Mouse (Mus musculus): ENCODE data around the gene Zfp446.
"Not testable (repeated sequence)": the region's sequence is repeated elsewhere in the genome, so short reads cannot be mapped to it uniquely, and the experiment has no call there.

The Zfp446 gene

GRCm38 (mm10) chr7:12977682-12978389, at the start of gene Zfp446:
Zfp446 (plus strand) TSS chr7:12977848.
- peak; percentile 89 to 97 for DNase-seq (ENCODE audit: low spot score in 2 of 2)

GRCm38 (mm10) chr7:12933615-12934140, 44.0 kb upstream of the Zfp446 start:
- DNase-seq (ENCODE audit: low spot score in 2 of 2): no peak

GRCm38 (mm10) chr7:12934808-12935207, 42.8 kb upstream of the Zfp446 start:
- no peak for DNase-seq (ENCODE audit: low spot score in 2 of 2)

GRCm38 (mm10) chr7:12937254-12937803, 40.3 kb upstream of the Zfp446 start:
- not testable (repeated sequence) for DNase-seq (ENCODE audit: low spot score in 2 of 2)

DNA sequence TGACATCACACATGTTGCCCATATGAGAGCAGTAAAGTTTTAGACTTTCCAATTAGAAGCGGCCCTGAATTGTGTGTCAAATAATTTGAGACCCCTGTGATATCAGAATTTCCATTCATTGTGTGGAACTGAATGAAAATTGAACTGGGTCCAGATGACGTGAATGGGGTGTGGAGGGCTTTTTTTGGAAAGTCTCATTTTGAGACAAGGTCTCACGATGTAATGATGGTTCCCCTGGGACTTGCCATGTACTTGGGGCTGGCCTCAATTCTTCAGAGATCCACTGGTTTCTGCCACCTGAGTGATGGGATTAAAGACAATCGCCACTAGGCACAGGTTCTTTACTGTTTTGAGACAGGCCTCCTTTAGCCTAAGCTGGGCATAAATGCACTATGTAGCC, 37.0 kb upstream of the Zfp446 start:
- no peak for DNase-seq (ENCODE audit: low spot score in 2 of 2)

DNA sequence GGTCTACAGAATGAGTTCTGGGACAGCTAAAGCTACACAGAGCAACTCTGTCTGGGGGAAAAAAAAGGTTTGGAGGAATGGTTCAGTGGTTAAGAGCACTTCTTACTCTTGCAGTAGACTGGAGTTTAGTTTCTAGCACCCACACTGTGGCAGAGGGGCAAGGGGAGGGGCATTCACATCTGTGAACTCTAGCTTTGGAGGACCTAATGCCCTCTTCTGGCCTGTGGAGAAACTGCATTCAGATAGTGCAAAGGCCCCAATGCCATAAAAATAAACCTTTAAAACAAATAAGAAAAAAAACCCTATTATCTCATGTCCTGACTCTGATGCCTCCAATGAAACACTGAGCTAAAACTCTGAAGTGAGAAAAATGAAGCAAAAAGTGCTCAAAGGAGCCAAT, 34.2 kb upstream of the Zfp446 start:
- DNase-seq (ENCODE audit: low spot score in 2 of 2): peak in 1 of 2 experiments; percentile 44

- peak; percentile 78 to 93 for DNase-seq (ENCODE audit: low spot score in 2 of 2)
Observed at GRCm38 (mm10) chr7:12949032-12949871, 28.4 kb upstream of the Zfp446 start.

- DNase-seq (ENCODE audit: low spot score in 2 of 2): no peak
Observed at GRCm38 (mm10) chr7:12949872-12950229, 27.8 kb upstream of the Zfp446 start.

DNA sequence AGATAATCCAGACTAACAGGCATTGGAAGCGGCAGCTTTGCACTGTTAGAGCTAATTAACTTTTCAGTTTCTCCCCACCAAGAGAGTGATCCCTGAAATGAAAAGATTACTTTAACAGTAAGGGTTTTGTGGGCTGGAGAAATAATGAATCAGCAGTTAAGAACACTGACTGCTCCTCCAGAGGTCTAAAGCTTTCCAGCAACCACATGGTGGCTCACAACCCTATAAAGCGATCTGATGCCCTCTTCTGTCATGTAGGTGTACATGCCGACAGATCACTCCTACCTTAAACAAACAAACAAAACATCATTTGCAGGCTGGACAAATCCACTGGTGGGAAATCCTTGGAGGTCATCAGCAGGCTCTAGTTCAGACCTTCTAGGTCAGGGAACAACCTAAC, 22.8 kb upstream of the Zfp446 start:
- no peak for DNase-seq (ENCODE audit: low spot score in 2 of 2)

DNA sequence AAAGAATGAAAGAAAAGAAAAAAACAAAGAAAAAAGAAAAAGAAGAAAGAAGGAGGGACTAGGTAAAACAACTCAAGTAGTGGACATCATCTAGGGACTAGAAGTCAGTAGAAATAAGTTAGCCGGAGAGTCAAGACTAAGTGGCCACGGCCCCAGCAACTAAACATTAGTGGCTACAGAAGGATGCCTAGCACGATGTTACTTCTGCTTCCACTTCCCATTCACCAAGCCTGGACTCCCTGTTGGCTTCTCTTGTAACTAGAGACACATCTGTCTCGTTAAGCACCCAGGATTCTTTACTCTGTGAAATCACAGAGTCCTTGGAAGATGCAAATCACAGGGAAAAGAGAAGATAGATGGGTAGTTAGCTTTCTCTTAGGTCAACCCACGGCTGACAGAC, 20.1 kb upstream of the Zfp446 start:
- no peak for DNase-seq (ENCODE audit: low spot score in 2 of 2)

DNA sequence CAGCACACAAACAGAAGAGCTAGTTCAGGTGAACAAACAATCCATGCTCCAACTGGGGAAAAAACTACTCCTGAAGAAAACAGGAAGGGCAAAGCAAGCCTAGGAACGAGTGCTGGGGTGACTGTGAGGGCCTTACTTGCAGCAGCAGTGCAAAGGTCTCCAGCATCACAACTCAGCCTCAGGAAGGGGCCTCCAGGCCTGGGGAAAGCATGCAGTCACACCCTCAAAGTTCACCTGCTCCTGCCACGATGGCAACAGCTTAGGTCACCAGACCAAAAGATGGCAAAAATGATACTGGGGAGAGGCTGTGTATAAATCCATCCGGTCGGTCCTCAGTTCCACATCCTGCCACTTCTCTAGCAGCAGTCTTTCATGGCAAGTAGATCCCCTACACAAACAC, 18.7 kb upstream of the Zfp446 start:
- DNase-seq (ENCODE audit: low spot score in 2 of 2): no peak

DNA sequence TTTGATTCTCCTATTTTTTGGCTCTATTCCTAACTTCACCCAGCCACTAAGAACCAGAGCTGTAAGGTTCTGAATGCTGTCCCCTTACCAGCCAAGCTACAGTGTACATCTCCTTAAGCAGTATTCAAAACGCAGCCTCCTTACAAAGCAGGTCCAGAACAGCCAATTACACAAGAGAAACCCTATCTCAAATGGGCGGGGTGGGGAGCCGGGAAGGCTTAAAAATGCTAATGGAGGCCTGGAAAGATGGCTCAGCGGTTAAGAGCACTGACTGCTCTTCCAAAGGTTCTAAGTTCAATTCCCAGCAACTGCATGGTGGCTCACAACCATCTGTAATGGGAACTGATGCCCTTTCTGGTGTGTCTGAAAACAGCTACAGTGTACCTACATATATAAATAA, 17.9 kb upstream of the Zfp446 start:
- DNase-seq (ENCODE audit: low spot score in 2 of 2): no peak

DNA sequence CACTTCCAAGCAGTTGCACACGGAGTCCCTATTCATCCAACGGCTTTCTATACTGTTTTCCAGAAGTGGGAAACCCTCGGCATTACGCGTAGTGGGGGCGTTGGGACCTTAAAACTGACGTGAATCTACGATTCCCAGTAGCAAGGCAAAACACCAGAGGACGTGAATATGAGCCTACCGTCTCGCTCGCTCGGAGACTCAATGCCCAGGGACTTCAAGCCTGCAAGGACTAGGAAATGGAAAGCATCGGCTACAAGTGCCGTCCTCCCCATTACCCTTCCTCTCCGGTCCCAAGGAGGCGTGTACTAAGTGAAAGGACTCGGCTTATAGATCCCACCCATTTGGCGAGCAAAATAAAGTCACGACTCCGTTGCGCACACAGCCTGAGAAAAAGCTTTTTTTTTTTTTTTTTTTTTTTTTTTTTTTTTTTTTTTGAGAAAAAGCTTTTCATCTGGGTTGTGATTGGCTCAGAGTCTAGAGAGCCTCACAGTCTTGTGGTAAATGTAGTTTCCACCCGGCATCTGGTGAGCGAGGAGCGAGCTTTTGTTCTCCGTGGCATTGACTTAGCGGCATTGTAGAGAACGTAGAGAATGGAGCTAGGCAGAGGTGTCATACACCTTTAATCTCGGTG, 16.0 kb upstream of the Zfp446 start:
- DNase-seq (ENCODE audit: low spot score in 2 of 2): peak; percentile 39 to 56

DNA sequence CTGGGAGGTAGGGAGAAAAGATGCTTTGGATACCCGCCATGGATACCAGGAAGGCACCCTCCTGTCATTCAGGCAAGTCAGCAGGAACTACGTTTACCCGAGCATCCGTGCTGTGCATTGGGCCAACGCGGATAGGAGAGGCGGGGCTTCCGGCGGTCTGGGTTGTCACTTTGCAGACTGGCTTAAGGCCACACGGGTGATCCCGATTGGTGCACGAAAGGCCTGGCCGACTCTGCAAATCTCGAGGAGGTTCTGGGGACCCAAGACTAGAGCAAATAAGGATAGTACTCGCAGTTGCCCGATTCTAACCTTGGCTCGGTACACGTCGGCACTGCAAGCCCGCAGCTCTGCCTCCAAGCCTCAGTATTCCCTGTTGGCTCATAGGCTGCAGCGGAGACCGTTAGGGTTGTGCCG, 12.0 kb upstream of the Zfp446 start, which contains the start of gene Zfp324:
Gene Zfp324 (plus strand): TSS at position 161 of the 414 bp plus-strand sequence.
- peak; percentile 74 to 91 for DNase-seq (ENCODE audit: low spot score in 2 of 2)

DNA sequence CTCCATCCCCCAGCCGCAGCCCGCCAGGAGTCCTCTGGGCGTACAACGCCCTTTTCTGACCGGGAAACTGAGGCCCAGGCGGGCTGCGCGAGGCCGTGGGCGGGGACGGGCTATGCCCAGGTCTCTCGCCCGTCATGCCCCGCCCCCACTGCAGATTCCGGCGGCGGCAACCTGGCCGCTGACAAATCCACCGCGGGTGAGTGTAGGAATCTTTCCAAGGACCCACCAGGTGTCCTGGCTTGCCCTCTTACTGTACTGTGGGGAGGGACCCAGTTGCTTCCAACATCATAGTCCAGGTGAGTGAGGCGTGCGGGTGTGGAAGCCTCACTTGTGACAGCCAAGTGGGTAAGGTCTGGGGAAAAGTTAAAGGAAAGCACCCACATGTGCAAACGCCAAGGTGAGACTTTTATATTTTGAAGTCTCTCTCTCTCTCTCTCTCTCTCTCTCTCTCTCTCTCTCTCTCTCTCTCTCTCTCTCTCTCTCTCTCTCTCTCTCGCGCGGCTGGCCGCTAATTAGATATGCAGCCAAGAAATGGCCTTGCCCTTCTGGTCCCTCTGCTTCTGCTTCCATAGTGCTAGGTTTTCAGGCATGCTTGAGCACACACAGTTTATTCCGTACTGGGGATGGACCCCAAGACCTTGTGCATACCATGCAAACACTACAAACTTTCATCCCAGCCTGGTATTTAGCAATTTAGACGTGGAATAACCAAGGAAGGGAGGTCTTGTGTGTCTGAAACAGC, 11.4 kb upstream of the Zfp446 start:
- peak; percentile 73 to 84 for DNase-seq (ENCODE audit: low spot score in 2 of 2)

DNA sequence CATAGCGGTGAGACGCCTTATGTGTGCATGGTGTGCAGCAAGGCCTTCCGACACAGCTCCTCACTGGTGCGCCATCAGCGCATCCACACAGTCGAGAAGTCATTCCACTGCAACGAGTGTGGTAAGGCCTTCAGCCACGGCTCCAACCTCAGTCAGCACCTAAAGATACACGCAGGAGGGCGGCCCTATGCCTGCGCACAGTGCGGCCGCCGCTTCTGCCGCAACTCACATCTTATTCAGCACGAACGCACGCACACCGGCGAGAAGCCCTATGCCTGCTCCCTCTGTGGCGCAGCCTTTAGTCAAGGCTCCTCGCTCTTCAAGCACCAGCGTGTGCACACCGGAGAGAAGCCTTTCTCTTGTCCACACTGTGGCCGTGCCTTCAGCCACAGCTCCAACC, 6.7 kb upstream of the Zfp446 start:
- no peak for DNase-seq (ENCODE audit: low spot score in 2 of 2)

GRCm38 (mm10) chr7:12978931-12979722, 1.5 kb downstream of the Zfp446 start:
- DNase-seq (ENCODE audit: low spot score in 2 of 2): no peak

DNA sequence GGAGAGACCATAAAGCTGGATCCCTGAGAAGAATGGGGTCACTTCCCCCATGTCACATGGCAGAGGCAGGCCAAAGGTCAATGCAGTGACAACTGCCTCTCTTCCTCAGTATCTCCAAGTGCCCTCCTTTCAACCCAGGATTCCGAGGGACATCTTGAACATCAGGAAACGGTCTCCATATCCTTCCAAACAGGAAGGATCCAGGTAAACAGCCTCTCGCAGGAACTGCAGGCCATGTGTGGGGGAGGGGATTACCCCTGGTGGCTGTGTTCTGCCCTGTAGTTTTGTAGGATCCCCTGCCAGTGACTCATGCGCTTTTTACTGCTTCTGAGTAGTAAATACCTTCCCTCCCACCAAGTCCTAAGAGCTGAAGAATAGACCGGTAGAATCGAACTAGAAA, 2.1 kb downstream of the Zfp446 start:
- no peak for DNase-seq (ENCODE audit: low spot score in 2 of 2)

DNA sequence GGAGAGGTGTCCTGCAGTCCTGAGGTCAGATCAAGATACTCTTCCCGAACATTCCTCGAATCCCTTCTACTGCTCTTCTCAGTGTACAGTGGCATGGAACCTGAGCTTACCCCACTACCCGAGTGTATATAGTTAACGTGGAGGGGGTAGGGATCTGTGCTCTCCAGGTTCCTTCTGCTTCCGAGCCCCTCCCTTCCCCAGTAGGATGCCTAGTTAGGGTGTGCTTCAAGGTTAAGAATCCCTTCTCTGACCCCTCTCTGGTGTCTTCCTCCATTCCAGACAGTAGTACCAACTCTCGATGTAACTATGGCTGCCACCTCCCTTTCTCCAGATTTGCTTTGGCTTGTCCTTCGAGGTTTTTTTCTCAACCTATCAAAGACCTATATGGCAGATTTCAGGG, 2.6 kb downstream of the Zfp446 start:
- no peak for DNase-seq (ENCODE audit: low spot score in 2 of 2)

GRCm38 (mm10) chr7:12985724-12986123, 8.1 kb downstream of the Zfp446 start:
- no peak for DNase-seq (ENCODE audit: low spot score in 2 of 2)

GRCm38 (mm10) chr7:12986906-12987305, 9.3 kb downstream of the Zfp446 start:
- DNase-seq (ENCODE audit: low spot score in 2 of 2): no peak

Data from spleen, postnatal 10 days (tissue).